Mouse (Mus musculus) right cerebral cortex, postnatal 4 days (tissue): ENCODE measurements at regions not wholly inside any gene's neighbourhood (a gene's known extent, or its start where the extent isn't known, plus 50 kb on each side); places are given as distances from the start of the nearest gene placed in this dataset.

Experiments
- DNase-seq: peaks from one replicate; pipeline ENCODE4 v3.0.0-alpha.2; 2022

DNA sequence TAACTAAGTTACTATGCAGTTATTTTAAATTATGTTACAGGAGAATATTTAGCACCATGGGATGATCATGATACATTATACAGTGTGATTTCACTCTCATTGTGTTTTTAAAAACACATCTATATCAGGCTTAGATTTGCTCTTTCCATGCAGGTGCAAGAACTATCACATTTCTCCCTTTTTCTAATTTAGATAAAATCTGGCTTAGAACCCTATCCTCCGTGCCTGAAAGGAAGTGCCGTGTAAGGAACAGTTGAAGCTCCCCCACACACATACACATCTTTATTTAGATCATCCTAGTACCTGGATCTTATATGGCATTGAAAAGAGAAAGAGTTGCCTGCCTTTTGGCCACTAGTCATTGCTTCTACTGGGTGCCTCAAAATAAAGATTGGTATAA is 925.0 kb upstream of the Gm7489 start:
- DNase-seq = no peak

DNA sequence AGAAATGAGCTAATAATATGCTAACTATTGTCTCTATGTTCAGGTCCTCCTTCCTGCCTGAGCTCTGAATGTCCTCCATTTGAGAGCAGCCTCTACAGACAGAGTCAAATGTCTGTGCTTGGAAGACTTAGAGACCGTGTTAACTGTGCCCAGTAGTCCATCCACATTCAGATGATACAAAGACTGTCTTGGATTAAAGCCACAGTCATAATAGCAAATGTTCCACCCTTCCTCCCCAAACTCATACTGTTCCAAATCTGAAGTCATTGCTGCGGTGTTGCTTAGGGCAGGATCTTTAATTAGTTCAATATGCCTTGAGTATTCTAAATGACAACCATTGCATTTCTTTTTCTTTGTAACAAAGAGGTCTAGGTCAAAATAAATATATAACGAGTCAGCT is 923.2 kb upstream of the Gm7489 start:
- DNase-seq = no peak

DNA sequence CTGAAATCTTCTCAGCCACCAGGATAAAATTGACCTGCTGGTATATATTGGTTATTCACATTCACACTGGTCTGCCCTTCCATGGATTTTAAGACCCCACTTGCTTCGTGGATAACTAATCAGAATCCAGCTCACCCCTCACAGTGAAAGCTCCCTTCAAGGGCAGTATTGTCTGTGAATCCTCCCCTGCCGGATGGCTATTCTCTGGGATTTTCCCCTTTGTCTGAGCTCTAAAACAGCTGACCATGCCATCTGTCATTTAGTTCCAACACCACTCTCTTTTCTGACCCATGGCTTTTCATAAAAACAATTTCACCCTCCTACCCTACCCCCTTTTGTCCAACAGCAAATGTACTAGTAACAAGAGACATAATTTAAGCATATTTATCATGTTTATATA is 920.8 kb upstream of the Gm7489 start:
- DNase-seq = no peak

DNA sequence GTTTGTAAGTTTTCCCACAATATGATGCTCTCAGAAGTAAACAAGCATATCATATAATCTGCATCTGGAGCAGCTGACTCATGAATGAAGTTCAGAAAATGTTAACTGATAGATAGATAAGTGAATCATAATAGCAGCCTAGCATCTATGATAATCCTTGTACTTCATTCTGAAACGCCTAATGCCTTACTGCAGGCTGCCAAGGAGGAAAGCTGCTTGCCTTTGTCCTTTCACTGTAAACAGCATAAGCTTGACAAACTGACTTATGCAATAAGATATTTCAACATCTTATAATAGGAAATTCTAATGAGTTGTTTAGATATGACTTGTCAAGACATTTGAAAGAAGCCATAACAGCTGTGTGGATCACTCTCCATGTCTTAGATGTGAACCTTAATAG is 920.3 kb upstream of the Gm7489 start:
- DNase-seq = no peak

DNA sequence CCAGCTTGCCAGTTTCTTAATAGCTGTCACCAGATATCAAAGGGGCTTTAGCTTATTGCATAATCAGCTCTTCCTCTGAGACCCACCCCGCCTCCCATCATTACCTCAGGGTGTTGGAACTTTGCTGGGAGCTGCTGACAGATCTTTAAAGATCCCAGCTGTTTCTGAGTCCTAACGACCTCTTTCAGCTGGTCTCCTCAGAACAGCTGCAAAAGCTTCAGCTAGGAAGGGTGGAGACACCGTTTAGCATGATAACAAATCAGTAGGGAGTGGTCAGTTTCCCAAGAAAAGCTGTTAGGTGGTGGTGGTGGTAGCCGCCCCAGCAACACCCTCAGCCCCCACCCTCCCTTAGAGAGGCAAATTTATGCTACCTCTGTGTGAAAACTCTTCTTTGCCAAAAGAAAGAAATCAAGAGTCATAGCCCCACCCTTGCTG is 916.9 kb upstream of the Gm7489 start:
- no peak for DNase-seq

DNA sequence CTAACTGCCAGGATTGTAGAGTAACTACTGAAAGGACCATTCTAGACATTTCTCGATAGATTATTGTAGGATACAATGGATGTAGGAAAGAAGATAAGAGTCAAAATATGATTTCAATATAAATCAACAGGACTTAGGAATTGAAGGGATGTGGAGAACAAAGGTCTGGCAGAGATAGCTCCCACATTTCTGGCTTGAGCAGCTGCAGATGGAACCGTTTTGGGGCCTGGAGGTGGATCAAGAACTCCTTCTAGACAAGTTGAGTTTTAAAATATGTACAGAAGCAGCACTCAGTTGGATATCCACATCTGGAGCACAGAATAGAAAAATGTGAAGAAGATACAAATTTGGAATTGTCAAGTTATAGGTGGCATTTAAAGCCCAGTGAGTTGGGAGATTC is 901.9 kb upstream of the Gm7489 start:
- no peak for DNase-seq

DNA sequence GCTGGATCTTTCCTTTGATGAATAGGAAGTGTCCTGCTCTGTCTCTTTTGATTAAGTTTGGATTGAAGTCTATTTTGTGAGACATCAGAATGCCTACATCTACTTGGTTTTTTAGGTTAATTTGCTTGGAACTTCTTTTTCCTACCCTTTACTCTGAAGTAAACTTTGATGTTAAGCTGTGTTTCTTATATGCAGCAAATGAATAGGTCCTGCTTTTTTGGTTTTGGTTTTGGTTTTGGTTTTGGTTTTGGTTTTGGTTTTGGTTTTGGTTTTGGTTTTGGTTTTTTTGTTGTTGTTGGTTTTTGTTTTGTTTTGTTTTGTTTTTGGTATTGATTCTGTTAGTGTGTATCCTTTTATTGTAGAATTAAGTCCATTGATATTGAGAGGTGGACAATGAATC is 894.1 kb upstream of the Gm7489 start:
- DNase-seq = no peak

DNA sequence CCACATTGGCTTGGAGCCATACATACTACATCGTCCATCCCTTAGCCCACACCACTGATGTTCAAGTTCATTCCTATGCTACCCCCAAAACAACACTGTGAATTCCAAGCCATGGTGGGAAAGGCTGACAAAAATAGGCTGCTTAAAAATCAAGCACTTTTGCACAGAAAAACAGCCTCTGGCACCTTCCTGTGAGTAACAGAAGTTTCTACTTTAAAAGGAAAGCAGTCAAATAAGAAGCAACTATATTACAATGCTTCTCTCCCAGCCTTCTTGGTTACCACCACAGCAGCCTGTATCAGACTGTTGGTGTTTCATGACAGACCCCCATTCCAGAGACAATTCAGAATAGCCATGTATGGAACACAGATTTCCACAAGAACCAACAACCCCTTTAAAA is 890.4 kb upstream of the Gm7489 start:
- DNase-seq = no peak

DNA sequence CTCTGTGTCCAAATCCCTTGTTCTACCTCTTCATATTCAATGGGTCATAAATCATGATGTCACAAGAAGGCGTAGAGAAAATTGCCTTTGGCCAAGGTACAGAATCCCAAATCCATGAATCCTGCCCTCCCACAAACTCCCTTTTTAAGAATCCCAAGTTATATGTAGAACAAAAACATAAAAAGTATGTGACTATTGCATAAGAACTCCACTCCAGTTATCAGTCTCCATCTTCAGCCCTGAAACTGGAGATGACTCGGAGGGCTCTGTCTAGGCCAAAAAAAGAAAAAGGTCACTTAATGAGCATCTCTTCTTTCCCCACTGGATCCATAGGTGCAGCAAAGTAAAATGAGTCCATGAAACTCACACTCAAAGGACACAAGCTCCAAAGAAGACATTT is 885.5 kb upstream of the Gm7489 start:
- DNase-seq = no peak

DNA sequence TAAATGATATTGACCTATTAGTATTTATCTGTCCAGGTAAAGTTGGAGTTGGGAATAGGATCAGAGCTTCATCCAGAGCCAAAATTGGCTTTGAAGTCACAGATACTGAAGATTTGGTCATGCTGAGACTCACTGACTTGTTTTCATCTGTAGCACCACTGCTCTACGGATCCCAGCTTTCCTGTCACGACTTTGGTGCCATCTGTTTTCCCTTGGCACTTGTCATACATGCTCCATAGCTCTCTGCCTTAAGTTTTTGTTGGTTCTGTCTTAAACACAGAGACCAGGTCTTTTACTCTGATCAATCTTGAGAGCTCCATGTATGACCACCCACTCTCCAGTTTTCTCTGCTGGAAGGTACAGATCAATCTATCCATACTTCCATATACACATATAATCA is 884.9 kb upstream of the Gm7489 start:
- DNase-seq = no peak

DNA sequence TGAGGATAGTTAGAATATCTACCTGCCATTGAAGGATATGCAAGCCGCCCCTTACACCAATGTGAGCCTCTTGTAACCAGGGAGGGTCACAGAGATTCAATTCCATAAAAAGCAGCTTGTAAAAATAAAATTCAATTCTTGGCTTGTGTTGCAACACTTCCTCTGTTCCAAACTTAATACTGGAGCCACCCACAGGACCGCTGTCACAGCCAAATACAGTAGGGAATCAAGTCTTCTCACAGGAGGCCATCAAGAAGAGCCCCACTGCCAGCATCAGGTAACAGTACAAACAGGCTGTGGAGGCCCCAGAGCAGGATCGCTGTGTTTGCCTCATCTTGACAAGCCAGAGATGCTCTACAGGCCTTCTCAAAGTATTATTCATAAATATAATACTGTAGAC is 883.3 kb upstream of the Gm7489 start:
- no peak for DNase-seq

DNA sequence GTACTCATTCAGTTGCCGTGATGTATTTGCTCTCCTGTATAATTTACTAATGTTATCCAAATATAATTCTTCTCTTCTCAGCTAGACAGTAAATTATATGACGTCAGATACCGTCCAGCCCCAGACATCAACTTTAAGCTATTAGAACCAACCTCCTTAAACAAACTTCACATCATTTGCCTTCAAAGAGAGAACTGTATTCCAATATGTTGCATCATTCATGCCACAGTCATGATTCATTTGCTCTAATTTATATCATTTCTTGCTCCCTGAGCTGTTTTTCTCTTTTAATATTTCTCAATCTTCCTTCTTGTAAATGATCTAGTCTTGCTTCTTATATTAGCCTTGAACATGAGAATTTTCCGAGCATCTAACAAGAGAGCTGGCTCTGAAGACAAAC is 882.7 kb upstream of the Gm7489 start:
- DNase-seq = no peak

DNA sequence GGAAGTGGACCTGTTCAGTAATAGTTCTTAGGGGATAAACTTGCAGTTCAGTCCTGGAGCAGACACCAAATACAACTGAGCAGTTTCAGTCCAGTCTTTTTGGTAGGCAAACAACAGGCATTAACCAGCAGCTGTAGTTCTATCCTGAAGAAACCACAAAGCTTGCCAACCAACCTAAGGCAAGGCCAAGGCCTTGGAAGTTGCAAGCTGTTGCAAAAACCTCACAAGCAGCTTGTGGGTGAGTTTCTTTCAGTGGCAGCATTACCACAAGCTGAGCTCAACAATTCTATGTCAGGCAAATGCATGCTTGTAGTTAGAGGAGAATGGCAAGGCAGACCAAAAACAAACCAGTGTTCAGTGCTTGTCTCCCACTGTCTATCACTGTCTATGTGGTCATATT is 880.6 kb upstream of the Gm7489 start:
- no peak for DNase-seq

DNA sequence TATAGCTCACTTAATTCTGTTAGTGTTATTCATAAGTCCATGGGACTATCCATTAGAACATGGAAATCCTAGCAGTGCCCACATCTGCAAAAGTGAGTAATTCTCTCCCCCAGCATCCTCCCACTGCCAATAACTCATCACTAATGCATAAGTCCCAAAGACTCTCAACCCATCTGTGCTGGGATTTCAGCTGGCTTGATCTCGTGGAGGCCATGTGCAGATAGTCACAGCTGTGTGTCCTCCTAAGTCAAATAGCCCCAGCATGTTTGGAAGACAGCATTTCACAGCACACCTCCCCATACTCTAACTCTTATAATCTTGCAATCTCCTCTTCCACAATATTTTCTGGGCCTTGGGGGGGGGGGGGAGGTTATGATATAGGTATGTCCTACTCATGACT is 877.9 kb upstream of the Gm7489 start:
- DNase-seq = no peak

DNA sequence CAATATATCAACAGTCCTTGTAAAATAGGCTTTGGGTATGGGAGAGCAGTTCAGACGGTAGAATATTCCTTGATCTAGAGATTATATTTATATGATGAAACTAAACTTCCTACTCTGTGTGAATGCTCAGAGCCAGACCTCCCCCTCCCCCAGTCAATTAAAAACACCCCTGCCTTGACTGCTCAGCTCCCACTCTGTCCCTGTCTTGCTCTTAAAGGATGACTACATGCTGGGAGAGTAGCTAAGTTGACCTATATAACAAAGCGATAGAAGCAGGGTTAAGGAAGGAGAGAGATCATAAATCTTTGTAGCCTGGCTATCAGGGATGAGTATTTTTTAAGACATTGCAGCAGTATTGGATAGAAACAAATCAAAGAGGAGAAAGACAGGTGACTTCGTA is 875.4 kb upstream of the Gm7489 start:
- DNase-seq = no peak
